Mouse (Mus musculus) liver, embryonic 16.5 days (tissue): ENCODE data around the gene Iqgap2. TPM values are rescaled to one million over a fixed set of nuclear protein-coding genes. Genes with fewer than 3 reads are reported as not detected.

Source experiments
- ATAC-seq: fragments of 200-750 bp; cut with Nextera tagmentation; 2 replicates; pipeline ENCODE4 v1.8.0; 2017; ENCODE audit warnings: low read depth, mild to moderate bottlenecking, moderate number of reproducible peaks, moderate library complexity
- H3K27ac ChIP-seq: fragments of 300-500 bp; sonication (generic); 2 replicates; pipeline ENCODE4 v1.5.1; 2014; ENCODE audit warnings: mild to moderate bottlenecking, low read length
- H3K27me3 ChIP-seq: fragments of 300-500 bp; sonication (generic); 2 replicates; pipeline ENCODE4 v1.6.1; 2014; ENCODE audit warnings: low read depth, low read length, mixed read lengths; ENCODE audit not compliant: control insufficient read depth, insufficient read depth
- H3K36me3 ChIP-seq: fragments of 300-500 bp; sonication (generic); 2 replicates; pipeline ENCODE4 v1.6.1; 2014; ENCODE audit warnings: mild to moderate bottlenecking; ENCODE audit not compliant: control insufficient read depth, insufficient read depth
- H3K4me1 ChIP-seq: fragments of 300-500 bp; sonication (generic); 2 replicates; pipeline ENCODE4 v1.6.1; 2014; ENCODE audit warnings: low read depth, low read length, mixed read lengths; ENCODE audit not compliant: control insufficient read depth
- H3K4me2 ChIP-seq: fragments of 300-500 bp; sonication (generic); 2 replicates; pipeline ENCODE4 v1.6.1; 2014; ENCODE audit warnings: low read depth, low read length, mixed read lengths
- H3K4me3 ChIP-seq: fragments of 300-500 bp; sonication (generic); 2 replicates; pipeline ENCODE4 v1.5.1; 2014; ENCODE audit warnings: low read depth, mild to moderate bottlenecking, low read length
- H3K9ac ChIP-seq: fragments of 300-500 bp; sonication (generic); 2 replicates; pipeline ENCODE4 v1.6.1; 2014; ENCODE audit warnings: low read depth, low read length
- H3K9me3 ChIP-seq: fragments of 300-500 bp; sonication (generic); replicated peaks from 2 replicates; pipeline ENCODE4 v1.6.1; 2016; ENCODE audit warnings: low read length; ENCODE audit not compliant: control insufficient read depth
- WGBS: fragments of 180-500 bp; shearing (Covaris S2); extraction: QIAGEN DNeasy Blood & Tissue Kit; methylation state at CpG from one replicate; pipeline ENCODE4 v1.1.7; 2014; ENCODE audit not compliant: insufficient replicate concordance; 5-methylcytosine and 5-hydroxymethylcytosine counted together
- polyA plus RNA-seq: library from polyadenylated mRNA; unstranded; fragments of >200 nt; fragmentation: Nextera tagmentation; extraction: Ambion mirVana; gene quantifications from 2 replicates; pipeline ENCODE4 v1.2.1, GENCODE M21; 2015

Iqgap2 gene
- polyA plus RNA-seq, 1 experiment from 2014 or later, result 20.3 TPM

- 83% methylated on average over 6 of the region's 6 CpGs for WGBS
- H3K4me2 ChIP-seq, result no peak overlapping the region
These were observed 259.6 kb downstream of the Iqgap2 start for GRCm38 (mm10) chr13:95632144-95632543.

GRCm38 (mm10) chr13:95630747-95631146 lies 261.0 kb downstream of the Iqgap2 start:
- Histone ChIP-seq H3K27me3 (no peaks in the 10 kb centered on the region), H3K27ac (no peak overlapping the region), H3K9ac (no peak overlapping the region), H3K36me3 (peaks cover 13% of the 10 kb centered on the region), H3K4me2 (no peak overlapping the region), H3K4me1 (no peaks in the 10 kb centered on the region), H3K9me3 (no peaks in the 10 kb centered on the region), H3K4me3 (no peak overlapping the region)
- ATAC-seq, result no peak
- WGBS, result 35% methylated on average over 2 of the region's 2 CpGs

More at GRCm38 (mm10) chr13:95632144-95632543, 259.6 kb downstream of the Iqgap2 start:
- Histone ChIP-seq H3K4me3 (no peak overlapping the region), H3K27me3 (no peaks in the 10 kb centered on the region), H3K36me3 (peaks cover 21% of the 10 kb centered on the region), H3K9ac (no peak overlapping the region), H3K4me1 (no peaks in the 10 kb centered on the region), H3K9me3 (no peaks in the 10 kb centered on the region), H3K27ac (no peak overlapping the region)
- no peak for ATAC-seq

- Histone ChIP-seq H3K27me3 (no peaks in the 10 kb centered on the region), H3K36me3 (peaks cover 13% of the 10 kb centered on the region), H3K4me2 (no peak overlapping the region), H3K9ac (no peak overlapping the region), H3K4me3 (no peak overlapping the region), H3K9me3 (no peaks in the 10 kb centered on the region), H3K27ac (no peak overlapping the region), H3K4me1 (no peaks in the 10 kb centered on the region)
- ATAC-seq, result no peak
- 80% methylated on average over 10 of the region's 10 CpGs for WGBS
These were observed 262.0 kb downstream of the Iqgap2 start for GRCm38 (mm10) chr13:95629751-95630150.

GRCm38 (mm10) chr13:95626696-95627095 lies 265.0 kb downstream of the Iqgap2 start:
- Histone ChIP-seq H3K4me2 (no peak overlapping the region), H3K4me3 (no peak overlapping the region), H3K27me3 (no peaks in the 10 kb centered on the region), H3K27ac (no peak overlapping the region), H3K36me3 (peaks cover 13% of the 10 kb centered on the region), H3K9me3 (no peaks in the 10 kb centered on the region), H3K9ac (no peak overlapping the region), H3K4me1 (no peaks in the 10 kb centered on the region)
- WGBS, result 74% methylated on average over 7 of the region's 7 CpGs
- ATAC-seq, result peak; percentile 78

- H3K9me3 ChIP-seq, result no peaks in the 10 kb centered on the region
- ATAC-seq, result no peak
- no peak overlapping the region for H3K27ac ChIP-seq
- no peak overlapping the region for H3K4me3 ChIP-seq
- peaks cover 3% of the 10 kb centered on the region; the same call in 1 of the 2 replicates for H3K4me1 ChIP-seq
- no peak overlapping the region for H3K4me2 ChIP-seq
- H3K9ac ChIP-seq, result no peak overlapping the region
- 0 out of 2 replicates have a peak, but pooled peaks cover under 1% of the 10 kb centered on the region for H3K36me3 ChIP-seq
- H3K27me3 ChIP-seq, result no peaks in the 10 kb centered on the region
- WGBS, result 74% methylated on average over 3 of the region's 3 CpGs
These were observed 268.7 kb downstream of the Iqgap2 start for GRCm38 (mm10) chr13:95623042-95623441.

GRCm38 (mm10) chr13:95621563-95621962 lies 270.2 kb downstream of the Iqgap2 start:
- H3K9ac ChIP-seq, result no peak overlapping the region
- no peak overlapping the region for H3K4me2 ChIP-seq

GRCm38 (mm10) chr13:95618859-95619258 lies 272.9 kb downstream of the Iqgap2 start:
- no peaks in the 10 kb centered on the region; the same call in 1 of the 2 replicates for H3K36me3 ChIP-seq
- H3K27ac ChIP-seq, result peak overlapping the region; percentile 80; the same call in 1 of the 2 replicates
- no peak for ATAC-seq
- peak overlapping the region; percentile 85 for H3K4me2 ChIP-seq
- 9% methylated on average over 13 of the region's 13 CpGs for WGBS
- H3K4me3 ChIP-seq, result peak overlapping the region; percentile 87
- no peaks in the 10 kb centered on the region for H3K9me3 ChIP-seq
- H3K4me1 ChIP-seq, result peaks cover 26% of the 10 kb centered on the region
- peak overlapping the region; percentile 95 for H3K9ac ChIP-seq
- H3K27me3 ChIP-seq, result no peaks in the 10 kb centered on the region

More at GRCm38 (mm10) chr13:95621563-95621962, 270.2 kb downstream of the Iqgap2 start:
- Histone ChIP-seq H3K9me3 (no peaks in the 10 kb centered on the region), H3K4me3 (no peak overlapping the region), H3K4me1 (peaks cover 3% of the 10 kb centered on the region; the same call in 1 of the 2 replicates), H3K27me3 (no peaks in the 10 kb centered on the region), H3K27ac (no peak overlapping the region), H3K36me3 (no peaks in the 10 kb centered on the region)
- no peak for ATAC-seq
- 74% methylated on average over 3 of the region's 3 CpGs for WGBS

GRCm38 (mm10) chr13:95618309-95618712 lies 273.4 kb downstream of the Iqgap2 start, which contains the start of gene F2r:
Gene F2r, minus strand, starts transcription at chr13:95618487.
- Histone ChIP-seq H3K9ac (peak within 1 kb of the TSS; percentile 95), H3K4me1 (peaks cover 26% of the 10 kb centered on the region), H3K27me3 (no peaks in the 10 kb centered on the region), H3K4me2 (peak within 1 kb of the TSS; percentile 85), H3K4me3 (peak within 1 kb of the TSS; percentile 87), H3K9me3 (no peaks in the 10 kb centered on the region), H3K36me3 (no peaks in the 10 kb centered on the region; the same call in 1 of the 2 replicates), H3K27ac (peak within 1 kb of the TSS; percentile 80)
- ATAC-seq, result peak; percentile 93
- WGBS, result under 1% methylated on average over 42 of the region's 42 CpGs

GRCm38 (mm10) chr13:95617671-95618171 lies 274.0 kb downstream of the Iqgap2 start:
- WGBS, result under 1% methylated on average over 21 of the region's 21 CpGs
- Histone ChIP-seq H3K9ac (peak overlapping the region; percentile 95), H3K27me3 (no peaks in the 10 kb centered on the region), H3K9me3 (no peaks in the 10 kb centered on the region), H3K27ac (peak overlapping the region; percentile 80), H3K36me3 (no peaks in the 10 kb centered on the region; the same call in 1 of the 2 replicates), H3K4me1 (peaks cover 30% of the 10 kb centered on the region), H3K4me3 (peak overlapping the region; percentile 87), H3K4me2 (peak overlapping the region; percentile 85)
- ATAC-seq, result peak; percentile 52
